Mouse (Mus musculus): ENCODE data around the gene Hoxa10. TPM values are rescaled to one million over a fixed set of nuclear protein-coding genes. Genes with fewer than 3 reads are reported as not detected.

The Hoxa10 gene
- 0.18 and 2.8 TPM in 2 replicates for polyA plus RNA-seq (2015; fragmentation: Nextera tagmentation; extraction: Ambion mirVana)

DNA sequence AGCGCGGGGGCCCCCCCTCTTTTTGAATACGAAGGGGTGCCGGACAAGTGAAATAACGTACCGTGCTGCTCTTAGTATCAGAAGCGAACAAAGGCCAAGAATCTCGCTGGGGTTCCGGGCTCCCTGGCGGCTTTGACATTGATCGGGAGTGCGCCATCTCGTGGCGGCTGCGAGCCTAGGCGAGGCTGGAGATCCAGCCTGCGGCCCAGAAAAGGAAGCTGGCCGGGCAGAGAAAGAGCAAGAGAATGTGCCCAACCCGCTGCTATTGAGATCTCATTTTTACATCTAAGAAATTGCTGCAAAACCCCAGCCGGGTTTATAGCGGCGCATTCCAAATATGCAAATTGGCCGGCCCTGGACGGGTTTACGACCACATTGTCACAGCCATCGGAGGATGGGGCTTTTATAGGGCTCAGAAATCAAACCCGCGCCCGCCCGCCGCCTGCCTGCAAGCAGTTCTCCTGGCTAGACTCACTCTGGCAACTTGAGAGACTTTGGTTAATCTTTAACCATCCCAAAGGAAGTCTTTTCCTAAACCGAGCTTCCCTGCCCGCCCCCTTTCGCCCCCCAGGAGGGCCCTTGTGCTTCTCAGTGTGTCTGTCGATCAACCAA is at the start of gene Hoxa10:
Gene Hoxa10, minus strand, starts transcription at position 466 of the 612 bp plus-strand sequence.
- Histone ChIP-seq H3K9ac (ENCODE audit: low read length) (no peak within 1 kb of the TSS), H3K4me2 (ENCODE audit: low read depth, low read length) (peak within 1 kb of the TSS; percentile 30), H3K4me1 (ENCODE audit: control insufficient read depth, insufficient read depth, low read length) (peaks cover 8% of the 10 kb centered on the region), H3K4me3 (replicated peaks; ENCODE audit: low read length) (peak within 1 kb of the TSS; percentile 19), H3K27ac (ENCODE audit: low read length) (no peak within 1 kb of the TSS), H3K27me3 (ENCODE audit: control insufficient read depth, insufficient read depth, low read length) (peaks cover 94% of the 10 kb centered on the region), H3K36me3 (ENCODE audit: control insufficient read depth, insufficient read depth, low read length) (no peaks in the 10 kb centered on the region), H3K9me3 (replicated peaks; ENCODE audit: control insufficient read depth, low read length) (no peaks in the 10 kb centered on the region)
- peak; percentile 53 for ATAC-seq (ENCODE audit: insufficient read depth, low FRiP score)
- under 1% methylated on average over 35 of the region's 35 CpGs for WGBS

DNA sequence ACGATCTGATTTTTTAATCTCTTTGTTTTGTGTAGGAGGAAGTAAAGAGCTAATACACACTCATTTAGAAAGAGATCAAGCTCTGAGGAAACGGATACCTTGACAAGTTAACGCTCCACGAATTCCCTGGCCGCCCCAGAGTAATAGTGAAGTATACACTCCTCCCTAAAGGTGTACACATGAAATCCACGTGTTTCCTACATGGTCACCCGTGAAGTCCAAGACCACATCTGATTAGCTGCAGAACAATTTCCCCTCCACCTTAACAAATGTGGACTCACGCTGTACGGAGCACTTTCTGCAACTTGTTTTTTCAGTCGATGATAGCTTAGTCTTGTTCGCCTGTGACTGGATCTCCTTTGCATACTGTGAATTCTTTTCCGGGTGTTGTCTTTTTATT is 49.5 kb upstream of the Hoxa10 start:
- Histone ChIP-seq H3K27ac (ENCODE audit: low read length) (no peak overlapping the region), H3K9ac (ENCODE audit: low read length) (no peak overlapping the region), H3K36me3 (ENCODE audit: control insufficient read depth, insufficient read depth, low read length) (no peaks in the 10 kb centered on the region), H3K4me1 (ENCODE audit: control insufficient read depth, insufficient read depth, low read length) (peaks cover 9% of the 10 kb centered on the region; the same call in 1 of the 2 replicates), H3K4me2 (ENCODE audit: low read depth, low read length) (no peak overlapping the region), H3K4me3 (replicated peaks; ENCODE audit: low read length) (no peak overlapping the region), H3K9me3 (replicated peaks; ENCODE audit: control insufficient read depth, low read length) (no peaks in the 10 kb centered on the region), H3K27me3 (ENCODE audit: control insufficient read depth, insufficient read depth, low read length) (peaks cover 59% of the 10 kb centered on the region)
- ATAC-seq (ENCODE audit: insufficient read depth, low FRiP score): no peak
- WGBS: 17% methylated on average over 12 of the region's 12 CpGs

DNA sequence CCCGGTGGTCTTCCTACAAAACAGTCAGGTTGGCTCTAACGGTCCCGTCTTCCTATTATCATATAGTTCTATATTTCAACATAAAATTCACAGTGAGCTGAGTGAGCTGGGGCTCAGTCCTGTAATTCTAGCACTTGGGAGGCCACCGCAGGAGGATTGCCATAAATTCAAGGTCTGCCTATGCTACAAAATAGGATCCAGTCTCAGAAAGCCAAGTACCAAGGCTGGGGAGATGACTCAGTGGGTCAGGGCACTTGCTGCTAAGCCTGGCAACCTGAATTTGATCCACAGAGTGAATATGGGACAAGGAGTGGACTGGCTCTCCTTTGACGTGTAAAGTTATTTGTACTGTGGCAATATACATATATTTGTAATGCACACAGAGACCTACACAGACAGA is 43.2 kb upstream of the Hoxa10 start:
- 88% methylated on average over 5 of the region's 5 CpGs for WGBS
- no peaks in the 10 kb centered on the region for H3K4me1 ChIP-seq (ENCODE audit: control insufficient read depth, insufficient read depth, low read length)

DNA sequence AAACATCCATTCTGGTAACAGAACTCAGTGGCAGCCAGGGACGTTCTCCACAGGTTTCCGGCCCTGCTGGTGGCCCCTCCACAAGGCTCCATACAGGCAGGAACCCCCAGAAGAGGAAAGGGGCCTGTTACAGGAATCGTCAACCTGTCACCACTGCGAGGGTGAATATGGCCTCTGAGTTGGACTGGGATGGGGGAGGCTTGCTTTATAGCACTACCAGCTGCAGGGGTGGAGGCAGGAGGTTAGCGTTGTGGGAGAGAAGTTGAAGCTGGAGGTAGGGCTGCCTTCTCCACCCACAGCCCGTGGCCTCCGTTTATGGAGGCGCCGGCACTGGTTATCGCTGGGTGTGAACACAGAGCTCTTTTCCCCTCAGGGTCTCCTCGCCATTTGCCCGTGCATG is 40.4 kb upstream of the Hoxa10 start:
- Histone ChIP-seq H3K27me3 (ENCODE audit: control insufficient read depth, insufficient read depth, low read length) (peaks cover 37% of the 10 kb centered on the region), H3K4me3 (replicated peaks; ENCODE audit: low read length) (no peak overlapping the region), H3K4me2 (ENCODE audit: low read depth, low read length) (no peak overlapping the region), H3K27ac (ENCODE audit: low read length) (no peak overlapping the region), H3K9ac (ENCODE audit: low read length) (no peak overlapping the region), H3K4me1 (ENCODE audit: control insufficient read depth, insufficient read depth, low read length) (no peaks in the 10 kb centered on the region), H3K9me3 (replicated peaks; ENCODE audit: control insufficient read depth, low read length) (no peaks in the 10 kb centered on the region), H3K36me3 (ENCODE audit: control insufficient read depth, insufficient read depth, low read length) (no peaks in the 10 kb centered on the region)
- no peak for ATAC-seq (ENCODE audit: insufficient read depth, low FRiP score)
- WGBS: 63% methylated on average over 12 of the region's 12 CpGs

More for the DNA sequence above, 43.2 kb upstream of the Hoxa10 start:
- Histone ChIP-seq H3K27me3 (ENCODE audit: control insufficient read depth, insufficient read depth, low read length) (peaks cover 24% of the 10 kb centered on the region), H3K27ac (ENCODE audit: low read length) (no peak overlapping the region), H3K36me3 (ENCODE audit: control insufficient read depth, insufficient read depth, low read length) (no peaks in the 10 kb centered on the region), H3K4me2 (ENCODE audit: low read depth, low read length) (no peak overlapping the region), H3K9me3 (replicated peaks; ENCODE audit: control insufficient read depth, low read length) (no peaks in the 10 kb centered on the region), H3K4me3 (replicated peaks; ENCODE audit: low read length) (no peak overlapping the region), H3K9ac (ENCODE audit: low read length) (no peak overlapping the region)
- ATAC-seq (ENCODE audit: insufficient read depth, low FRiP score): no peak

DNA sequence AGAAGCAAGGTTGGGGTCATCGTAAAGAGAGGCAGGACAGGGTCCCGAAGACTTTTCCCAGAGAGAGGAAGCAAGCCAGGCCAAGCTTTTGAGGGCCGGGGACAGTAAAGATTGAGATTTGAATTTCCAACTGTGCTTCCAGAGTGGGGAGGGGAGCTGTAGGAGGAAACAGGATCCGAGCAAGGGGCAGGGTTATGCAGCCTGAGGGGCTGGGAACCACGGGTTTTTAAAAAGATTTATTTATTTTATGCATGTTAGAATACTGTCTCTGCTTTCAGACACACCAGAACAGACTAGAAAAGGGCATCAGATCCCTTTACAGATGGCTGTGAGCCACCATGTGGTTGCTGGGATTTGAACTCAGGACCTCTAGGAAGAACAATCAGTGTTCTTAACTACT is 36.3 kb upstream of the Hoxa10 start:
- Histone ChIP-seq H3K4me1 (ENCODE audit: control insufficient read depth, insufficient read depth, low read length) (no peaks in the 10 kb centered on the region), H3K4me2 (ENCODE audit: low read depth, low read length) (no peak overlapping the region), H3K9ac (ENCODE audit: low read length) (no peak overlapping the region), H3K27ac (ENCODE audit: low read length) (no peak overlapping the region), H3K9me3 (replicated peaks; ENCODE audit: control insufficient read depth, low read length) (no peaks in the 10 kb centered on the region), H3K36me3 (ENCODE audit: control insufficient read depth, insufficient read depth, low read length) (no peaks in the 10 kb centered on the region), H3K4me3 (replicated peaks; ENCODE audit: low read length) (no peak overlapping the region), H3K27me3 (ENCODE audit: control insufficient read depth, insufficient read depth, low read length) (peaks cover 68% of the 10 kb centered on the region)
- 6% methylated on average over 5 of the region's 5 CpGs for WGBS
- no peak for ATAC-seq (ENCODE audit: insufficient read depth, low FRiP score)

DNA sequence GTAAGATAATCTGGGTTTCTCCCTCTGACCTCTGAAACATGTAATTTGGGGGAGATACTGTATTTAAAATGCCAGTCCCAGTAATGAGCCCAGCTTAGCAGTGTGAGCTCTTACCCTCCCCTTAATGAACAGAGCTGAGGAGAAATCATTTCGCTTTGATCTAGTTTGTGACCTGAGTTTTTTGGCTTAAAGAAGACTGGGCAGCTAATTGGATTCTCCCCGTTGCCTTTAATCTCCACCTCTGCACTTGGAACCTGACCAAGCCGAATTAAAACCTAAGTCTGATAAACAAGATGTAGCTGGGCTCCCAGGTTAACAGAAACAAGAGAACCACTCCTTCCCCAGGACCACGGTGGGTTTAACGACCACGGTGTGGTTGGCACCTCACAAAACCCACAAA is 35.7 kb upstream of the Hoxa10 start:
- no peak for ATAC-seq (ENCODE audit: insufficient read depth, low FRiP score)
- H3K4me3 ChIP-seq (replicated peaks; ENCODE audit: low read length): no peak overlapping the region
- WGBS: 6% methylated on average over 6 of the region's 6 CpGs

DNA sequence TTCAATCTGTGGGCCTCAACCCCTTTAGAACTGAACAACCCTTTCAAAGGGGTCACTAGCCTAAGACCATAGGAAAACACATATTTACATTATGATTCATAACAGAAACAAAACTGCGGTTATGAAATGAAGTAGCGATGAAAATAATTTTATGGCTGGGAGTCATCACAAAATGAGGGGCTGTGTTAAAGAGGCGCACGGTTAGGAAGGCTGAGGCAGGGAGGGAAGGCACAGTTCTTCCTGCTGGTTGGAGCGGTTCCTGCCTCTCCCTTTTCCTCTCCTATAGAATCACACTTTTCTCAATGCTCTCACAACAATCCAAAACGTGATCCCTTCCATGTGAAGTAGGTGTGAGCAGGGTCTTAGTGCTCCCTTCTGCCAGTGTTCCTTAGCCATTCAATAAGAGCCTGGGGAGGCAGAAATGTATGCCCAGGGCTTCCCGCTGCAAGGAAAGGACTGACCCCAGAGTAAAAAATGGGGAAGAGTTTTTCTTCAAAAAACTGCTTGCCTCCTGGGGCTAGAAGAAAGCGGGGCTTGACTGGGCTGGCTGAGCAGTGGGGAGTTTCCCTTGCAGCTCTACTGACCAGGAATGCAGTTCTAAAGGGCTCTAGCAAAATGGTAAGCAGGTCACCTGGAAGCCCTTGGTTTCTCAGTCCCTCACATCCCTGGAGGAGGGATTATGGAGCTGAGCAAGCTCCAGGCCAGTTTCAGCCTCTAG is 35.1 kb upstream of the Hoxa10 start:
- Histone ChIP-seq H3K9me3 (replicated peaks; ENCODE audit: control insufficient read depth, low read length) (no peaks in the 10 kb centered on the region), H3K4me3 (replicated peaks; ENCODE audit: low read length) (no peak overlapping the region), H3K9ac (ENCODE audit: low read length) (no peak overlapping the region), H3K4me2 (ENCODE audit: low read depth, low read length) (no peak overlapping the region), H3K27me3 (ENCODE audit: control insufficient read depth, insufficient read depth, low read length) (peaks cover 72% of the 10 kb centered on the region), H3K27ac (ENCODE audit: low read length) (no peak overlapping the region), H3K36me3 (ENCODE audit: control insufficient read depth, insufficient read depth, low read length) (no peaks in the 10 kb centered on the region), H3K4me1 (ENCODE audit: control insufficient read depth, insufficient read depth, low read length) (no peaks in the 10 kb centered on the region)
- ATAC-seq (ENCODE audit: insufficient read depth, low FRiP score): no peak
- 14% methylated on average over 8 of the region's 8 CpGs for WGBS

More for the DNA sequence above, 35.7 kb upstream of the Hoxa10 start:
- no peak overlapping the region for H3K9ac ChIP-seq (ENCODE audit: low read length)
- no peak overlapping the region for H3K27ac ChIP-seq (ENCODE audit: low read length)
- H3K36me3 ChIP-seq (ENCODE audit: control insufficient read depth, insufficient read depth, low read length): no peaks in the 10 kb centered on the region
- no peak overlapping the region for H3K4me2 ChIP-seq (ENCODE audit: low read depth, low read length)
- H3K9me3 ChIP-seq (replicated peaks; ENCODE audit: control insufficient read depth, low read length): no peaks in the 10 kb centered on the region
- H3K27me3 ChIP-seq (ENCODE audit: control insufficient read depth, insufficient read depth, low read length): peaks cover 72% of the 10 kb centered on the region
- no peaks in the 10 kb centered on the region for H3K4me1 ChIP-seq (ENCODE audit: control insufficient read depth, insufficient read depth, low read length)

DNA sequence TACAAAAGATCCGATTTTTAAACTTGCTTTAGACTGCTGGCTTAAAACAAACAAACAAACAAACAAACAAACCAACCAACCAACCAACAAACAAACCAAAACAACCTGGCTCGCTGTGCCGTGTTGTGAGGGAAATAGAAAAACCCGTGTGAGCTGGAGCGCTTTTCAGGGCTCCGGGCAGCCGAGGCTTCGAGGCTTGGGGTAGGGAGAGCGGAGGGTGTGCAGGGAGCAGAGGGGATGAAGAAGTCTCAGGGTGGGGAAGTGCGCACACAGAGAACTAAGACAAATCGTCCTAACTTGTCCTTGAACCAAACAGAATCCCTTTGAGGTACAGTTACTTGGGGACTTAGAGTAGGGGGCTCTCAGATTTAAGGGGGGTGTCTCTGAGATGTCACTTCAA is 33.9 kb upstream of the Hoxa10 start:
- H3K27ac ChIP-seq (ENCODE audit: low read length): no peak overlapping the region
- WGBS: 7% methylated on average over 11 of the region's 11 CpGs

DNA sequence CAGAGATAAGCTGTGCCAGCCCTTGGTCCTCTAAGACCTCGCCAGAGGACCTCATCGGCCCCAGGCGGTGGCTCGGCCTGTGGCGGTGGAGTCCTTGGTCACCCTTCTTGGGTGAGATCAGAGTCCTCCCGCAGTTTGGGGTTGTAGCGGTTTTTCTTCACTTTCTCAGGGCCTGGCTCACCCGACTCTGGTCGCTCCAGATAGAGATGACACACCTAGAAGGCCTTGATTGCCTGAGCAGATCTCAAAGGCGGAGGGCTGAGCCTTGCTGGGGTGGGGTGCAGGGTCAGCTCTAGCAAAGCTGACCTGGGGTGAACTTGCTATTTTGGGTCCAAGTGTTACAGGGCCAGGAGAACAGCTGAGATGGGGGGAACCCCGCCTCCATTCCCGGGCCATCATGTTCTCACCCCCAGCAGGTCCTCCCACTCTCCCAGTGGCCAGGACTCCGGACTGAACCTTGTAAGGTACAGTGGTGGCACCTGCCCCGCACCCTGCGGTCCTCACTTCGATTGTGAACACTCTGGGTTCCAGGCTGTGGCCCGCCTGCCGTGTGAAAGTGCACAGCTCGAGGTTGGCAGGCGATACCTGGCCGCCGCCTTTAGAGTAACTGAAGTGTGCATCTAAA is 33.1 kb upstream of the Hoxa10 start:
- H3K4me2 ChIP-seq (ENCODE audit: low read depth, low read length): no peak overlapping the region
- no peak overlapping the region for H3K27ac ChIP-seq (ENCODE audit: low read length)
- H3K4me1 ChIP-seq (ENCODE audit: control insufficient read depth, insufficient read depth, low read length): no peaks in the 10 kb centered on the region
- ATAC-seq (ENCODE audit: insufficient read depth, low FRiP score): no peak
- H3K27me3 ChIP-seq (ENCODE audit: control insufficient read depth, insufficient read depth, low read length): peaks cover 86% of the 10 kb centered on the region
- 5% methylated on average over 22 of the region's 22 CpGs for WGBS
- no peak overlapping the region for H3K9ac ChIP-seq (ENCODE audit: low read length)
- H3K4me3 ChIP-seq (replicated peaks; ENCODE audit: low read length): no peak overlapping the region
- H3K9me3 ChIP-seq (replicated peaks; ENCODE audit: control insufficient read depth, low read length): no peaks in the 10 kb centered on the region
- H3K36me3 ChIP-seq (ENCODE audit: control insufficient read depth, insufficient read depth, low read length): no peaks in the 10 kb centered on the region

More for the DNA sequence above, 33.9 kb upstream of the Hoxa10 start:
- H3K9ac ChIP-seq (ENCODE audit: low read length): no peak overlapping the region
- no peak overlapping the region for H3K4me3 ChIP-seq (replicated peaks; ENCODE audit: low read length)
- no peak overlapping the region for H3K4me2 ChIP-seq (ENCODE audit: low read depth, low read length)
- H3K36me3 ChIP-seq (ENCODE audit: control insufficient read depth, insufficient read depth, low read length): no peaks in the 10 kb centered on the region
- no peaks in the 10 kb centered on the region for H3K4me1 ChIP-seq (ENCODE audit: control insufficient read depth, insufficient read depth, low read length)
- ATAC-seq (ENCODE audit: insufficient read depth, low FRiP score): no peak
- H3K27me3 ChIP-seq (ENCODE audit: control insufficient read depth, insufficient read depth, low read length): peaks cover 78% of the 10 kb centered on the region
- H3K9me3 ChIP-seq (replicated peaks; ENCODE audit: control insufficient read depth, low read length): no peaks in the 10 kb centered on the region

Measured in stomach, embryonic 16.5 days (tissue).